Mouse (Mus musculus) ES-E14 (cell line): ENCODE results near the gene Bhlhb9. TPM values are rescaled to one million over a fixed set of nuclear protein-coding genes. Genes with fewer than 3 reads are reported as not detected.
"Not testable (repeated sequence)": the region's sequence is repeated elsewhere in the genome, so short reads cannot be mapped to it uniquely, and the experiment has no call there.

Source experiments
- DNase-seq: peaks from one replicate; pipeline ENCODE4 v3.0.0-alpha.2; 2013; ENCODE audit warnings: low read depth, low spot score
- H3K27ac ChIP-seq: 2 replicates; pipeline ENCODE4 v1.5.1; 2012; ENCODE audit warnings: low read depth, mild to moderate bottlenecking, low read length, moderate library complexity, mixed read lengths; ENCODE audit not compliant: poor library complexity, insufficient read depth, severe bottlenecking
- H3K36me3 ChIP-seq: 2 replicates; pipeline ENCODE4 v1.6.1; 2012; ENCODE audit warnings: mild to moderate bottlenecking, low read length, moderate library complexity, mixed read lengths; ENCODE audit not compliant: control insufficient read depth, poor library complexity, insufficient read depth, severe bottlenecking
- H3K4me1 ChIP-seq, 2 experiments: fragments of 150-350 bp in 1 of 2; sonication (generic) in 1 of 2; 2 replicates each; pipeline ENCODE4 v1.6.1; 2012; ENCODE audit warnings: low read length in 2 of 2, mild to moderate bottlenecking in 1 of 2, mixed read lengths in 1 of 2; ENCODE audit not compliant: control insufficient read depth in 2 of 2, insufficient read depth in 2 of 2, poor library complexity in 1 of 2
- H3K4me3 ChIP-seq, 2 experiments: fragments of 150-350 bp in 1 of 2; sonication (generic) in 1 of 2; 2 replicates each; pipeline ENCODE4 v1.5.1; 2012; ENCODE audit warnings: low read length in 2 of 2, low read depth in 1 of 2, mild to moderate bottlenecking in 1 of 2, mixed read lengths in 1 of 2; ENCODE audit not compliant: insufficient read depth in 1 of 2, poor library complexity in 1 of 2, severe bottlenecking in 1 of 2
- H3K9ac ChIP-seq: 2 replicates; pipeline ENCODE4 v1.6.1; 2012; ENCODE audit warnings: low read depth, mild to moderate bottlenecking, low read length, mixed read lengths; ENCODE audit not compliant: poor library complexity, insufficient read depth, severe bottlenecking
- H3K9me3 ChIP-seq: fragments of 150-350 bp; sonication (generic); 2 replicates; pipeline ENCODE4 v1.6.1; 2012; ENCODE audit warnings: low read depth, mild to moderate bottlenecking, low read length; ENCODE audit not compliant: control insufficient read depth, insufficient read depth
- CHD2 ChIP-seq: IDR thresholded peaks from 2 replicates; pipeline ENCODE4 v1.6.1; 2014; ENCODE audit warnings: mild to moderate bottlenecking, low read depth, low read length, inconsistent platforms
- HCFC1 ChIP-seq: IDR thresholded peaks from 2 replicates; pipeline ENCODE4 v1.6.1; 2012; ENCODE audit warnings: low read length, inconsistent platforms, borderline replicate concordance; ENCODE audit not compliant: insufficient read depth
- MAFK ChIP-seq: IDR thresholded peaks from 2 replicates; pipeline ENCODE4 v1.6.1; 2014; ENCODE audit warnings: mild to moderate bottlenecking, low read depth, low read length, inconsistent platforms; ENCODE audit not compliant: insufficient read depth
- ZC3H11A ChIP-seq: IDR thresholded peaks from 2 replicates; pipeline ENCODE4 v1.6.1; 2012; ENCODE audit warnings: low read depth, mild to moderate bottlenecking, inconsistent platforms, low read length, borderline replicate concordance
- ZNF384 ChIP-seq: IDR thresholded peaks from 2 replicates; pipeline ENCODE4 v1.6.1; 2012; ENCODE audit warnings: low read depth, low read length, inconsistent platforms
- in situ Hi-C, 2 experiments: fragments of 600-800 bp; cut with MboI; formaldehyde crosslinking; loops; one replicate each; pipeline ENCODE4 v1.15.1; 2025; ENCODE audit warnings: low sequenced_read_pairs in 2 of 2, inconsistent platforms in 1 of 2; ENCODE audit not compliant: unreplicated experiment in 2 of 2
- total RNA-seq: library from RNA; depleted of rRNA; stranded (reverse); fragments of 300-350 nt; gene quantifications from 2 replicates; pipeline ENCODE4 v1.2.3, GENCODE M21; 2012

The Bhlhb9 gene
- total RNA-seq, 1 experiment, result 15.0 TPM

DNA sequence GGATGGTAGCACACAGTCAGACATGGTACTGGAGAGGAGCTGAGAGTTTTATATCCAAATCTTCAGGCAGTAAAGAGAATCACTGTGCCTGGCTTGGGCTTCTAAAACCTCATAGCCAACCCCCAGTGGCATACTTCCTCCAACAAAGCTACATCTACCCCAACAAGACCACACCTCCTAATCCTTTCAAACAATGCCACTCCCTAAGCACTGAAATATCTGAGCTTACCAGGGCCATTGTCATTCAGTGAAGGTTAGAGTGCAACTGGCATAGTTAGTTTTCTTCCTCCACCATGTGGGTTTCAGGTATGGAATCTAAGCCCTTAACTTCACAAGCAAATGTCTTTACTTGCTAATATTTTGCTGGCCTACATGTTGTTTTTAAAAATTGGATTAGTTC lies 5.9 kb upstream of the Bhlhb9 start:
- Histone ChIP-seq H3K36me3 (no peaks in the 10 kb centered on the region), H3K4me3 (no peak overlapping the region), H3K4me1 (peaks cover 2% of the 10 kb centered on the region in 2 experiments; a peak in 3 of 4 replicates), H3K9ac (no peak overlapping the region), H3K27ac (no peak overlapping the region), H3K9me3 (no peaks in the 10 kb centered on the region)
- DNase-seq, result no peak
- in situ Hi-C loops, result no loop called here
- no peak for TF ChIP-seq ZC3H11A
- no peak for TF ChIP-seq CHD2
- TF ChIP-seq ZNF384, result no peak
- TF ChIP-seq HCFC1, result no peak

DNA sequence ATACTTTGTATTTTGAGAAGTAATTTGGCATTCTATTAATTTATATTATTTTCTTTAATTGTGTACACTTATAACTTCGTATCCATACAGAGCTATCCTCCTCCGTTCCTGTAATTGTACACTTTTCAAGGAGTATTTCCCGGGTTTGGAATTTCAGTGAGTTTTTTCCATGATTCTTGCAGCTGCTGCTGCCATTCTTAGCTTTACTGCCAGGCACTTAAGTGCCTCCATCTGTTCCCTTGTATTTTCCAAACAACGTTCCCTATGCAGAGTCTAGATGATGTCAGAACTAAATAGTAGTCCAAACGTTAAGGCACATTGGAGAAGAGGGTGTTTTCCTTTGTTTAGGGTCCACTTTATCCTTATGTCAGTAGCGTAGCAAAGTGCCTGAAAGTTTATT lies 5.1 kb upstream of the Bhlhb9 start:
- H3K36me3 ChIP-seq, result no peaks in the 10 kb centered on the region

DNA sequence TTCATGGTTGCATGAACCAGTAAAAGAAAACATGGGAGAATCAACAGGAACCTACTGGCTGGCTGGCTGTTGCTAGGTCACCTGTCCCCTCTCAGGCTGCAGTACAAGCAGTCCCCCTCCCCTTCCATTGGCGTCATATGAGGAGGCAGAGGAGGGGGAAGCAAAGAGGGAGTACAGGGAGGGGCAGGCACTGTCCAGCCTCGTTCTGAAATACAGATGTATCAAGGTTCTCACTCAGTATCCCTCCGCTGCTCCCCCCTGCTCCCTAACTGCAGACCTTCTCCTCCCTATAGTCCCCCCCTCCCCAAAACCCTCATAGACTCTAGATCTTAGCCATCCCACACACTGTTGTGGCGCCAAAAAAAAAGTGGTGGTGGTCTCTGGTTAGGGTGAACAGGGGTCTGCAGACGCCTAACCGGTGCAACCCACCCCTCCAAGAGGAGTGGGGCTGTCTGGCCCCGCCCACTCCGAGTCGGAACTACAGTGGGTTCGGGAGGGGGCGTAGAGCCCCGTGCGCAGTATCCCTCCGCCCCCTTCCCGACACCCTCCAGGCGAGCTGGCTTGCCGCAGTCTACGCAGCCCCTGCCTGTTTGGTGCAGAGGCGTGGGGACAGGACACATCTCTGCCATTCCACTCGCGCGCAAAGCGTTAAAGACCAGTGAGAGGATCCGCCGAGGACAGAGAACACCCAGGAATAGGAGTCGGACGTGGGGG lies 1.6 kb upstream of the Bhlhb9 start:
- peak overlapping the region; percentile 75 for H3K9ac ChIP-seq
- peak overlapping the region; percentile 78 to 81 for H3K4me3 ChIP-seq
- in situ Hi-C loops, H3K9me3 ChIP-seq, H3K27ac ChIP-seq, H3K4me1 ChIP-seq, H3K36me3 ChIP-seq: not testable (repeated sequence)
- DNase-seq, result peak; percentile 29

More for the DNA sequence above, 5.1 kb upstream of the Bhlhb9 start:
- peaks cover 2% of the 10 kb centered on the region in 2 experiments; a peak in 3 of 4 replicates for H3K4me1 ChIP-seq
- in situ Hi-C loops, result no loop called here
- DNase-seq, result no peak
- no peak overlapping the region for H3K27ac ChIP-seq
- H3K9ac ChIP-seq, result no peak overlapping the region
- TF ChIP-seq HCFC1, result no peak
- no peak for TF ChIP-seq ZNF384
- no peak for TF ChIP-seq MAFK
- TF ChIP-seq CHD2, result no peak
- no peak for TF ChIP-seq ZC3H11A
- H3K4me3 ChIP-seq, result no peak overlapping the region
- no peaks in the 10 kb centered on the region for H3K9me3 ChIP-seq

DNA sequence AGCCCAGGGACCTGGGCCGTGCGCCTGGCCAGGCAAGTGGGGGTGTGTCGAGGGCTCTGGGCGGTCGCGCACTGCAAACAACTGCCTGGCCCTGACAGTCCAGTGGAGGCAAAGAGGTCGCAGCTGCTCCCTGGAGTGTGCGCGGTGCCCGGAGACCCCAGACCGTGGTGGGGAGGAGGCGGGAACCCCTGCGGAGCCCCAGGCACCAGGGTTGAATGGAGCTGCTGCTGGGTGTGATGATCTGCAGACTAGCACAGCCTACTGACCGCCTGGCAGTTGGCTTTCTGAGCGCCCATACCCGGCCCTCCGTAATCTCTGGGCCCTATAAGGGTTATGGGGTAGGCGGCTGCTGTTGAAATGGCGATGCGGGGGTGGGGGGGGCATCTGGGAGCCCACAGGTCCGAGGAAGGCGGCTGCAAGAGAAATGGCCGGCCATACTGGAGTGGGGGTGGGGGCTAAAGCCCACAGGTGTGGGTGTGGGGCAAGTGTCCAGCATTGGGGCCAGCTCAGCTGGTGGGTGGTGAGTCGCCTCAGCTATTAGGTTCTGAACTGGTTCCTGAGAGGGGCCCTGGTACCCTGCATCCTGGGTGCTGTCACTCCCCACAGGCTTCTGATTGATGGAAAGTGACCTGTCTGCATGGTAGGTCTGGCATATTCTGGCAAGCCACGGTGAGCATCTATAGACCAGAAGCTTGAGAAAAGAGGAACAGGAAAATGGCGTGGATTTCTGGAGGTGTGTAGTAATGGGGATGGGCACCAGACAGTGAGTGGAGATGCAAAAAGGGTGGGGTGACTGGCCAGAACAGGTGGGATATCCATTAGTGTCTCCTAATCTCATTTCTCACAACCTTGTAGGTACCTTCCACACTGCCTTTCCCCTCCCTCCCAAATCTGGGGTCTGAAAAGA lies 836 bp upstream of the Bhlhb9 start:
- DNase-seq, result not testable (repeated sequence)

DNA sequence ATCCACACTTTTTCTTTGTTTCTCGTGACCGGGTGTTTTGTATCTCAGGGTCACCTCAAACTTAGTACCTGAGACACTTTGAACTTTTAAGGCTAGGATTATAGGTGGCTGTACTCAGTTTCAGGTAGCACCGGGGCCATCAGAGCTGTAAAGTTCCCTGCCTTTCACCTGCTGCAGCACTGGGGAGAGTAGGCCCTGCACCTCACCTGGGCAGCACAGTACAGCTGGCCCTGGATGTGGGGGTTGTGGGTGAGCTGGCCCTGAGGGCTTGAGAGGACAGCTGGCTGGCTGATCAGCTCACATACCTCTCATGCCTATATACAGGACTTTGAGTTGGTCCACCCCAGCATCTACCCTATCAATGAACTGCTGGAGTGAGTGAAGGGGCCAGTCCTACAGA lies 6.8 kb downstream of the Bhlhb9 start:
- Histone ChIP-seq H3K36me3 (peaks cover 2% of the 10 kb centered on the region), H3K9me3 (no peaks in the 10 kb centered on the region), H3K27ac (no peak overlapping the region), H3K4me3 (no peak overlapping the region), H3K9ac (no peak overlapping the region), H3K4me1 (no peaks in the 10 kb centered on the region)
- TF ChIP-seq ZNF384 (no peak), MAFK (no peak), CHD2 (no peak), HCFC1 (no peak), ZC3H11A (no peak)
- in situ Hi-C loops, result no loop called here
- DNase-seq, result no peak

More for the DNA sequence above, 836 bp upstream of the Bhlhb9 start:
- H3K36me3 ChIP-seq, H3K27ac ChIP-seq, in situ Hi-C loops, H3K4me1 ChIP-seq, H3K9me3 ChIP-seq: not testable (repeated sequence)
- H3K4me3 ChIP-seq, result peak overlapping the region; percentile 78 to 81
- peak overlapping the region; percentile 75 for H3K9ac ChIP-seq
